Mouse (Mus musculus) sigmoid colon, adult 10 weeks (tissue): ENCODE measurements around the gene Eva1c. TPM values are rescaled to one million over a fixed set of nuclear protein-coding genes. Genes with fewer than 3 reads are reported as not detected.

ENCODE experiments used
- polyA plus RNA-seq: library from polyadenylated mRNA; stranded (reverse); fragments of 350-450 nt; fragmentation: Illumina TruSeq; extraction: RNeasy Lipid Tissue Mini Kit (QIAGEN cat#74804); gene quantifications from one replicate; pipeline ENCODE4 v1.2.3, GENCODE M21; 2014; ENCODE audit warnings: low read depth, low replicate concordance

The Eva1c gene
- polyA plus RNA-seq = not detected

DNA sequence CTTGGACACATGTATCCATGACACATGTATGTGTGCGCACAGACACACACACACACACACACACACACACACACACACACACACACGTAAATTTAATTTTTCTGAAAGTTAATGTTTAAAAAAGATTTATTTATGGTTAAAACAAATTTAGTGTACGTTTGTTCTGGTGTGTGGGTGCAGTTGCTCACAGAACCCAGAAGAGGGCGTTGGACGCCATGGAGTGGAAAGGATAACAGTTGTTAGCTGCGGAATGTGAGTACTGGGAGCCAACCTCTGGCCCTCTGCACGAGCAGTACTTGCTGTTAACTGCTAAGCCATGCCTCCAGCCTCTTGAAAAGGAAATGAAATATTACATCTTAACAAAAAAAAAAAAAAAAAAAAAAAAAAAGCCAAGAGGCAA lies at the start of gene Eva1c:
Gene Eva1c (plus strand): TSS at position 263 of the 400 bp plus-strand sequence.

GRCm38 (mm10) chr16:90809975-90810715 lies 16.4 kb upstream of the Eva1c start, which contains the start of gene Urb1:
TSS of gene Urb1 (minus strand) at chr16:90810413.

GRCm38 (mm10) chr16:90934687-90935328 lies 108.3 kb downstream of the Eva1c start, which contains the start of gene Cfap298:
TSS of gene Cfap298 (minus strand) at chr16:90935114.

Other genes with a start within 250 kb of the Eva1c start
- 24.4 TPM for gene Mis18a, start 99.3 kb upstream of the Eva1c start, polyA plus RNA-seq
- gene Mrap, start 88.5 kb upstream of the Eva1c start, polyA plus RNA-seq = not detected
- gene Urb1, start 16.3 kb upstream of the Eva1c start, polyA plus RNA-seq = 2.8 TPM
- gene Cfap298, start 108.4 kb downstream of the Eva1c start, polyA plus RNA-seq = 2.6 TPM
- 60.5 TPM for gene Synj1, start 184.6 kb downstream of the Eva1c start, polyA plus RNA-seq
- gene Paxbp1, start 217.8 kb downstream of the Eva1c start, polyA plus RNA-seq = 170 TPM